Mouse (Mus musculus) C2C12 (cell line): ENCODE measurements around the gene Parvg. TPM values are rescaled to one million over a fixed set of nuclear protein-coding genes. Genes with fewer than 3 reads are reported as not detected.

Experiments
- H3K27me3 ChIP-seq: one replicate; pipeline ENCODE4 v1.6.1; 2011; ENCODE audit not compliant: control insufficient read depth, insufficient read depth, insufficient read length
- H3K36me3 ChIP-seq: one replicate; pipeline ENCODE4 v1.6.1; 2011; ENCODE audit not compliant: control insufficient read depth, insufficient read depth
- H3K4me3 ChIP-seq: one replicate; pipeline ENCODE4 v1.5.1; 2011; ENCODE audit warnings: mild to moderate bottlenecking, control low read depth; ENCODE audit not compliant: poor library complexity, insufficient read depth, severe bottlenecking
- H3K79me2 ChIP-seq: one replicate; pipeline ENCODE4 v1.6.1; 2011; ENCODE audit not compliant: control insufficient read depth, insufficient read depth
- H3K79me3 ChIP-seq: one replicate; pipeline ENCODE4 v1.6.1; 2011; ENCODE audit warnings: low read depth, control low read depth
- H3ac ChIP-seq: one replicate; pipeline ENCODE3; 2011; ENCODE audit warnings: low read depth; ENCODE audit not compliant: control insufficient read depth, insufficient read length
- CEBPB ChIP-seq: IDR thresholded peaks from one replicate; pipeline ENCODE4 v1.6.1; 2011; ENCODE audit warnings: low read depth, mild to moderate bottlenecking, control low read depth, moderate library complexity
- CTCF ChIP-seq: IDR thresholded peaks from one replicate; pipeline ENCODE4 v1.5.1; 2011; ENCODE audit not compliant: control insufficient read depth, insufficient read depth, insufficient read length
- FOSL1 ChIP-seq: IDR thresholded peaks from one replicate; pipeline ENCODE4 v1.8.0; 2011; ENCODE audit warnings: mild to moderate bottlenecking, low read length; ENCODE audit not compliant: poor library complexity, insufficient read depth, severe bottlenecking
- MAX ChIP-seq: IDR thresholded peaks from one replicate; pipeline ENCODE4 v1.6.1; 2011; ENCODE audit warnings: mild to moderate bottlenecking, control low read depth
- MYOD1 ChIP-seq: IDR thresholded peaks from one replicate; pipeline ENCODE4 v1.6.1; 2011; ENCODE audit warnings: low read depth; ENCODE audit not compliant: control insufficient read depth, insufficient read length
- MYOG ChIP-seq: IDR thresholded peaks from one replicate; pipeline ENCODE4 v1.6.1; 2011; ENCODE audit not compliant: control insufficient read depth, insufficient read length; ENCODE audit errors: extremely low read depth
- USF1 ChIP-seq: IDR thresholded peaks from one replicate; pipeline ENCODE4 v1.6.1; 2011; ENCODE audit warnings: low read depth, mild to moderate bottlenecking, control low read depth, moderate library complexity
- polyA plus RNA-seq: library from polyadenylated mRNA; unstranded; fragments of >200 nt; fragmentation: generic; extraction: Trizol; gene quantifications from one replicate; pipeline ENCODE4 v1.2.1, GENCODE M21; 2012; ENCODE audit warnings: missing spikeins

The Parvg gene
- polyA plus RNA-seq, 1 experiment = 0.09 TPM

GRCm38 (mm10) chr15:84301026-84301425, 22.8 kb upstream of the Parvg start:
- Histone ChIP-seq H3K27me3 (no peaks in the 10 kb centered on the region), H3K4me3 (no peak overlapping the region), H3K79me3 (no peaks in the 10 kb centered on the region), H3K36me3 (peaks cover 69% of the 10 kb centered on the region), H3K79me2 (peaks cover 7% of the 10 kb centered on the region), H3ac (no peak overlapping the region)
- TF ChIP-seq MYOG (no peak), MYOD1 (no peak), FOSL1 (no peak), MAX (no peak), CTCF (no peak), CEBPB (no peak), USF1 (no peak)

GRCm38 (mm10) chr15:84301641-84302420, 22.0 kb upstream of the Parvg start:
- no peaks in the 10 kb centered on the region for H3K79me3 ChIP-seq
- no peak overlapping the region for H3ac ChIP-seq
- peaks cover under 1% of the 10 kb centered on the region for H3K79me2 ChIP-seq
- TF ChIP-seq MAX = no peak
- no peak for TF ChIP-seq CTCF
- no peak for TF ChIP-seq CEBPB
- no peak overlapping the region for H3K4me3 ChIP-seq
- H3K27me3 ChIP-seq = no peaks in the 10 kb centered on the region
- H3K36me3 ChIP-seq = peaks cover 64% of the 10 kb centered on the region

GRCm38 (mm10) chr15:84303264-84303663, 20.6 kb upstream of the Parvg start:
- no peaks in the 10 kb centered on the region for H3K79me3 ChIP-seq
- TF ChIP-seq CEBPB (no peak), MAX (no peak), MYOD1 (no peak), USF1 (no peak), FOSL1 (no peak), CTCF (no peak), MYOG (no peak)

GRCm38 (mm10) chr15:84305333-84305732, 18.5 kb upstream of the Parvg start:
- no peak overlapping the region for H3K4me3 ChIP-seq
- H3K36me3 ChIP-seq = peaks cover 71% of the 10 kb centered on the region
- H3K27me3 ChIP-seq = no peaks in the 10 kb centered on the region
- no peaks in the 10 kb centered on the region for H3K79me2 ChIP-seq
- no peak overlapping the region for H3ac ChIP-seq
- TF ChIP-seq MAX (no peak), MYOD1 (no peak), CEBPB (no peak), FOSL1 (no peak), USF1 (no peak), MYOG (no peak), CTCF (no peak)
- H3K79me3 ChIP-seq = no peaks in the 10 kb centered on the region

More at GRCm38 (mm10) chr15:84303264-84303663, 20.6 kb upstream of the Parvg start:
- Histone ChIP-seq H3K36me3 (peaks cover 73% of the 10 kb centered on the region), H3K79me2 (no peaks in the 10 kb centered on the region), H3K4me3 (no peak overlapping the region), H3ac (no peak overlapping the region), H3K27me3 (no peaks in the 10 kb centered on the region)

GRCm38 (mm10) chr15:84310271-84310670, 13.6 kb upstream of the Parvg start:
- Histone ChIP-seq H3K27me3 (no peaks in the 10 kb centered on the region), H3K79me3 (no peaks in the 10 kb centered on the region), H3ac (no peak overlapping the region), H3K36me3 (peaks cover 74% of the 10 kb centered on the region), H3K79me2 (no peaks in the 10 kb centered on the region), H3K4me3 (no peak overlapping the region)
- TF ChIP-seq MAX = no peak
- no peak for TF ChIP-seq MYOG
- TF ChIP-seq CEBPB = no peak
- no peak for TF ChIP-seq USF1
- TF ChIP-seq MYOD1 = no peak
- no peak for TF ChIP-seq FOSL1
- no peak for TF ChIP-seq CTCF

GRCm38 (mm10) chr15:84311295-84312085, 12.3 kb upstream of the Parvg start:
- Histone ChIP-seq H3K79me3 (no peaks in the 10 kb centered on the region), H3K27me3 (no peaks in the 10 kb centered on the region), H3K36me3 (peaks cover 77% of the 10 kb centered on the region), H3K4me3 (no peak overlapping the region), H3ac (no peak overlapping the region), H3K79me2 (no peaks in the 10 kb centered on the region)
- TF ChIP-seq USF1 (no peak), FOSL1 (no peak), MAX (no peak), MYOD1 (no peak), CTCF (no peak), CEBPB (no peak), MYOG (no peak)
